Mouse (Mus musculus) hindbrain, embryonic 15.5 days (tissue): Measurements from ENCODE around the gene F2rl2. TPM values are rescaled to one million over a fixed set of nuclear protein-coding genes. Genes with fewer than 3 reads are reported as not detected.

Experiments used
- ATAC-seq: fragments of 200-750 bp; cut with Nextera tagmentation; 2 replicates; pipeline ENCODE4 v1.8.0; 2017; ENCODE audit warnings: low read depth, moderate number of reproducible peaks, moderate TSS enrichment; ENCODE audit not compliant: low FRiP score
- H3K27ac ChIP-seq: fragments of 300-500 bp; sonication (generic); replicated peaks from 2 replicates; pipeline ENCODE4 v1.5.1; 2015; ENCODE audit warnings: mild to moderate bottlenecking, inconsistent platforms
- H3K27me3 ChIP-seq: fragments of 300-500 bp; sonication (generic); 2 replicates; pipeline ENCODE4 v1.6.1; 2015; ENCODE audit warnings: control low read depth, inconsistent platforms
- H3K36me3 ChIP-seq: fragments of 300-500 bp; sonication (generic); 2 replicates; pipeline ENCODE4 v1.6.1; 2015; ENCODE audit warnings: control low read depth, inconsistent platforms
- H3K4me1 ChIP-seq: fragments of 300-500 bp; sonication (generic); replicated peaks from 2 replicates; pipeline ENCODE4 v1.6.1; 2015; ENCODE audit warnings: control low read depth, inconsistent platforms
- H3K4me2 ChIP-seq: fragments of 300-500 bp; sonication (generic); 2 replicates; pipeline ENCODE4 v1.6.1; 2015; ENCODE audit warnings: moderate library complexity, mild to moderate bottlenecking, inconsistent platforms
- H3K4me3 ChIP-seq: fragments of 300-500 bp; sonication (generic); 2 replicates; pipeline ENCODE4 v1.5.1; 2015; ENCODE audit warnings: mild to moderate bottlenecking, inconsistent platforms
- H3K9ac ChIP-seq: fragments of 300-500 bp; sonication (generic); 2 replicates; pipeline ENCODE4 v1.6.1; 2015; ENCODE audit warnings: inconsistent platforms
- H3K9me3 ChIP-seq: fragments of 300-500 bp; sonication (generic); 2 replicates; pipeline ENCODE4 v1.6.1; 2016; ENCODE audit warnings: control low read depth, inconsistent platforms
- WGBS: fragments of 180-500 bp; shearing (Covaris S2); methylation state at CpG from one replicate; pipeline ENCODE4 v1.1.7; 2015; 5-methylcytosine and 5-hydroxymethylcytosine counted together
- polyA plus RNA-seq: library from polyadenylated mRNA; unstranded; fragments of >200 nt; fragmentation: Nextera tagmentation; extraction: Ambion mirVana; gene quantifications from 2 replicates; pipeline ENCODE4 v1.2.1, GENCODE M21; 2015

The F2rl2 gene
- polyA plus RNA-seq, 1 experiment from 2014 or later = 0.92 TPM

GRCm38 (mm10) chr13:95712054-95712453 lies 15.4 kb downstream of the F2rl2 start:
- ATAC-seq = no peak

GRCm38 (mm10) chr13:95712570-95713268 lies 16.1 kb downstream of the F2rl2 start:
- Histone ChIP-seq H3K27me3 (no peaks in the 10 kb centered on the region), H3K9me3 (no peaks in the 10 kb centered on the region), H3K4me1 (no peaks in the 10 kb centered on the region; the same call in 1 of the 2 replicates), H3K4me3 (no peak overlapping the region), H3K36me3 (no peaks in the 10 kb centered on the region), H3K4me2 (no peak overlapping the region), H3K9ac (no peak overlapping the region), H3K27ac (no peak overlapping the region)
- WGBS = 95% methylated on average over 9 of the region's 9 CpGs
- ATAC-seq = no peak

More at GRCm38 (mm10) chr13:95712054-95712453, 15.4 kb downstream of the F2rl2 start:
- H3K4me3 ChIP-seq = no peak overlapping the region
- H3K9me3 ChIP-seq = no peaks in the 10 kb centered on the region
- no peak overlapping the region for H3K27ac ChIP-seq
- H3K9ac ChIP-seq = no peak overlapping the region
- no peaks in the 10 kb centered on the region for H3K27me3 ChIP-seq
- H3K4me1 ChIP-seq = no peaks in the 10 kb centered on the region; the same call in 1 of the 2 replicates
- H3K4me2 ChIP-seq = no peak overlapping the region
- H3K36me3 ChIP-seq = no peaks in the 10 kb centered on the region

- no peak overlapping the region for H3K4me2 ChIP-seq
- no peak overlapping the region for H3K9ac ChIP-seq
- H3K9me3 ChIP-seq = no peaks in the 10 kb centered on the region
- 58% methylated on average over 3 of the region's 3 CpGs for WGBS
- no peak for ATAC-seq
- H3K4me3 ChIP-seq = no peak overlapping the region
- no peak overlapping the region for H3K27ac ChIP-seq
- H3K36me3 ChIP-seq = no peaks in the 10 kb centered on the region
- no peaks in the 10 kb centered on the region; the same call in 1 of the 2 replicates for H3K4me1 ChIP-seq
- no peaks in the 10 kb centered on the region for H3K27me3 ChIP-seq
Measured at GRCm38 (mm10) chr13:95714271-95714975, 17.8 kb downstream of the F2rl2 start.

GRCm38 (mm10) chr13:95715356-95715755 lies 18.7 kb downstream of the F2rl2 start:
- Histone ChIP-seq H3K27me3 (no peaks in the 10 kb centered on the region), H3K4me1 (no peaks in the 10 kb centered on the region; the same call in 1 of the 2 replicates), H3K4me2 (no peak overlapping the region), H3K9ac (no peak overlapping the region), H3K36me3 (no peaks in the 10 kb centered on the region), H3K9me3 (no peaks in the 10 kb centered on the region), H3K4me3 (no peak overlapping the region), H3K27ac (no peak overlapping the region)
- no peak for ATAC-seq
- 86% methylated on average over 4 of the region's 4 CpGs for WGBS

- H3K4me1 ChIP-seq = no peaks in the 10 kb centered on the region
- no peaks in the 10 kb centered on the region for H3K27me3 ChIP-seq
- peak overlapping the region; percentile 48 for H3K4me2 ChIP-seq
- 57% methylated on average over 14 of the region's 14 CpGs for WGBS
- H3K27ac ChIP-seq = no peak overlapping the region
- no peak overlapping the region for H3K9ac ChIP-seq
- peak overlapping the region; percentile 14; the same call in 1 of the 2 replicates for H3K4me3 ChIP-seq
- ATAC-seq = peak; percentile 83
- H3K36me3 ChIP-seq = no peaks in the 10 kb centered on the region
- H3K9me3 ChIP-seq = no peaks in the 10 kb centered on the region
Measured at GRCm38 (mm10) chr13:95719320-95720232, 22.9 kb downstream of the F2rl2 start.

GRCm38 (mm10) chr13:95730491-95730890 lies 33.8 kb downstream of the F2rl2 start:
- Histone ChIP-seq H3K27me3 (no peaks in the 10 kb centered on the region), H3K36me3 (no peaks in the 10 kb centered on the region), H3K9ac (no peak overlapping the region), H3K4me1 (no peaks in the 10 kb centered on the region), H3K4me2 (no peak overlapping the region), H3K4me3 (no peak overlapping the region), H3K9me3 (no peaks in the 10 kb centered on the region), H3K27ac (no peak overlapping the region)
- 89% methylated on average over 4 of the region's 4 CpGs for WGBS
- ATAC-seq = no peak

GRCm38 (mm10) chr13:95739651-95740050 lies 43.0 kb downstream of the F2rl2 start:
- H3K4me1 ChIP-seq = no peaks in the 10 kb centered on the region
- 73% methylated on average over 5 of the region's 5 CpGs for WGBS
- 0 out of 2 replicates have a peak, but pooled peaks have one; percentile 38 for ATAC-seq
- no peak overlapping the region for H3K4me3 ChIP-seq
- H3K36me3 ChIP-seq = no peaks in the 10 kb centered on the region
- H3K27ac ChIP-seq = no peak overlapping the region
- H3K9me3 ChIP-seq = no peaks in the 10 kb centered on the region
- H3K4me2 ChIP-seq = no peak overlapping the region
- no peaks in the 10 kb centered on the region for H3K27me3 ChIP-seq
- no peak overlapping the region for H3K9ac ChIP-seq

GRCm38 (mm10) chr13:95741813-95742689 lies 45.4 kb downstream of the F2rl2 start:
- ATAC-seq = no peak
- no peaks in the 10 kb centered on the region for H3K36me3 ChIP-seq
- H3K27ac ChIP-seq = no peak overlapping the region
- no peaks in the 10 kb centered on the region for H3K4me1 ChIP-seq
- H3K27me3 ChIP-seq = no peaks in the 10 kb centered on the region
- H3K9me3 ChIP-seq = no peaks in the 10 kb centered on the region
- H3K9ac ChIP-seq = no peak overlapping the region
- H3K4me2 ChIP-seq = no peak overlapping the region
- H3K4me3 ChIP-seq = no peak overlapping the region
- WGBS = 94% methylated on average over 11 of the region's 11 CpGs

- WGBS = 86% methylated on average over 9 of the region's 9 CpGs
- Histone ChIP-seq H3K36me3 (no peaks in the 10 kb centered on the region), H3K27me3 (no peaks in the 10 kb centered on the region), H3K4me3 (no peak overlapping the region), H3K9ac (no peak overlapping the region), H3K4me2 (no peak overlapping the region), H3K9me3 (no peaks in the 10 kb centered on the region), H3K4me1 (no peaks in the 10 kb centered on the region), H3K27ac (no peak overlapping the region)
- no peak for ATAC-seq
Measured at GRCm38 (mm10) chr13:95742881-95743466, 46.3 kb downstream of the F2rl2 start.

- no peak for ATAC-seq
- H3K4me3 ChIP-seq = no peak overlapping the region
- H3K36me3 ChIP-seq = no peaks in the 10 kb centered on the region
- WGBS = 83% methylated on average over 4 of the region's 4 CpGs
- H3K27ac ChIP-seq = no peak overlapping the region
- no peak overlapping the region for H3K4me2 ChIP-seq
- H3K27me3 ChIP-seq = no peaks in the 10 kb centered on the region
- H3K9me3 ChIP-seq = no peaks in the 10 kb centered on the region
- H3K4me1 ChIP-seq = no peaks in the 10 kb centered on the region
- no peak overlapping the region for H3K9ac ChIP-seq
Measured at GRCm38 (mm10) chr13:95745451-95745850, 48.8 kb downstream of the F2rl2 start.

- Histone ChIP-seq H3K27me3 (no peaks in the 10 kb centered on the region), H3K9ac (no peak overlapping the region), H3K4me3 (no peak overlapping the region), H3K9me3 (no peaks in the 10 kb centered on the region), H3K4me1 (no peaks in the 10 kb centered on the region), H3K4me2 (no peak overlapping the region), H3K36me3 (no peaks in the 10 kb centered on the region), H3K27ac (no peak overlapping the region)
- WGBS = 13% methylated on average over 6 of the region's 6 CpGs
- no peak for ATAC-seq
Measured at GRCm38 (mm10) chr13:95746509-95746908, 49.9 kb downstream of the F2rl2 start.
